Mouse (Mus musculus) liver, embryonic 14.5 days (tissue): Measurements from ENCODE around the gene Olfr311.

Experiments used
- CTCF ChIP-seq: IDR thresholded peaks from 2 replicates; pipeline ENCODE4 v1.5.1; 2016; ENCODE audit warnings: antibody characterized with exemption, low read depth, control low read depth
- EP300 ChIP-seq: IDR thresholded peaks from 2 replicates; pipeline ENCODE4 v1.6.1; 2016; ENCODE audit warnings: antibody characterized with exemption, low read depth

DNA sequence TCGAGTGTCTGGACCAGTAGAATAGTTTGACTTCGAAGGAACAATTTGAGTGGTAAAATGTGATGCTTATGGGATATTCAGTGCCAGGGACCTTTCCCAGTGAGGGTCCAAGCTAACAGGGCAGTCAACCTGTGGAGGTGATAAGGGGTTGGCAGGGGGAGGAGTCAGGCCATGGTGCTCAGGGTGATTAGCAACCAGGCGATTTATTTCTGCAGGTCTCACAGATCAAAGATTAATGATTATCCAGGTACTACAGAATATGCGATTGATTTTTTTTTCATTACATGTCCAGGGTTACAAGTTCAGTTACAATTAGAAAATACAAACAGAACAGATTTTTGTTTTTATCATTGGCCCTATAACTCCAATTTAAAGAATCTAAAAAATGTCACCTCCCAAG lies 35.2 kb upstream of the Olfr311 start:
- TF ChIP-seq CTCF (no peak), EP300 (no peak)
